11 mouse cellular contexts compared by ENCODE assay signal in genomic region chr16:97659225-97659658, GRCm38 (mm10). TPM values are rescaled to one million over a fixed set of nuclear protein-coding genes. Genes with fewer than 3 reads are reported as not detected.
DNase-seq lines count a peak whose midpoint lies in the region; ATAC-seq and TF ChIP-seq lines count a peak whose summit lies in the region.
"Had no signal": no experiment of that assay in that cellular context is flagged by ENCODE, and none has a peak within 500 bp of the region (broad histone marks: within the 10 kb centered on the region; RNA-seq: fewer than 3 reads in every experiment).

No protein-coding gene starts in this region.

- TF ChIP-seq EP300 in ES-Bruce4 (IDR thresholded peaks at IDR 0.05; ENCODE audit: insufficient read depth, low read depth, low read length), result peak; percentile 68

- no peak for TF ChIP-seq POLR2A in ES-Bruce4 (IDR thresholded peaks at IDR 0.05; ENCODE audit: insufficient read depth, low read length)

- in situ Hi-C loops in Patski (cut with MboI; ENCODE audit: low pct_unique_long_range_greater_than_20kb), result no loop called here

- peak; percentile 78 for ATAC-seq in Patski
- ATAC-seq in intestine, embryonic 16.5 days, result peak; percentile 98
- no peak for ATAC-seq in monocyte, adult 5-6 weeks (replicated peaks; ENCODE audit: insufficient number of reproducible peaks, low FRiP score, low TSS enrichment, poor library complexity, severe bottlenecking)

- H3K4me3 ChIP-seq in ES-Bruce4 (ENCODE audit: low read depth, low read length), result no peak overlapping the region
- H3K4me3 ChIP-seq in intestine, embryonic 16.5 days (ENCODE audit: low read length), result no peak overlapping the region
- H3K4me3 ChIP-seq: heart, embryonic 13.5 days; megakaryocyte, embryonic 14.5 days had no signal

- 11% methylated on average over 1 of the region's 1 CpGs for WGBS in intestine, embryonic 16.5 days

- TF ChIP-seq CTCF in ES-Bruce4 (IDR thresholded peaks at IDR 0.05; ENCODE audit: low read depth, low read length), result no peak
- no peak for TF ChIP-seq CTCF in Patski (IDR thresholded peaks at IDR 0.05)

- H3K27me3 ChIP-seq in ES-Bruce4 (ENCODE audit: control insufficient read depth, insufficient read depth, low read length, poor library complexity, severe bottlenecking) (no peaks in the 10 kb centered on the region), Patski (no peaks in the 10 kb centered on the region)
- H3K27me3 ChIP-seq in intestine, embryonic 16.5 days (replicated peaks; ENCODE audit: control insufficient read depth, insufficient read depth, low read length), result no peaks in the 10 kb centered on the region

- H3K4me1 ChIP-seq in ES-Bruce4 (ENCODE audit: control insufficient read depth, insufficient read depth, low read length), result peaks cover 2% of the 10 kb centered on the region
- H3K4me1 ChIP-seq in intestine, embryonic 16.5 days (ENCODE audit: control insufficient read depth, insufficient read depth, low read length), result 0 out of 2 replicates have a peak, but pooled peaks cover 10% of the 10 kb centered on the region
- H3K4me1 ChIP-seq: heart, embryonic 13.5 days; megakaryocyte, embryonic 14.5 days had no signal

- no peak overlapping the region for H3K4me2 ChIP-seq in intestine, embryonic 16.5 days (ENCODE audit: low read depth, low read length)
- H3K4me2 ChIP-seq: heart, embryonic 13.5 days had no signal

- no peak overlapping the region for H3K27ac ChIP-seq in ES-Bruce4 (ENCODE audit: insufficient read depth, low read length)
- H3K27ac ChIP-seq in intestine, embryonic 16.5 days (ENCODE audit: low read length), result peak overlapping the region; percentile 79
- H3K27ac ChIP-seq: heart, embryonic 13.5 days had no signal

- CTCF ChIA-PET in Patski (lab: Charles Lee), result interaction anchor here (0.5 kb wide), 1 partner anchor 9 kb away, joined by 3 read pairs; no protein-coding TSS in a partner anchor

- POLR2A ChIA-PET in Patski (lab: Charles Lee), result no interaction called here

- H3K9me3 ChIP-seq in ES-Bruce4 (replicated peaks; ENCODE audit: control insufficient read depth, insufficient read depth, low read length, poor library complexity, severe bottlenecking), result no peaks in the 10 kb centered on the region
- no peaks in the 10 kb centered on the region for H3K9me3 ChIP-seq in intestine, embryonic 16.5 days (ENCODE audit: control insufficient read depth, low read length)
- H3K9me3 ChIP-seq: heart, embryonic 13.5 days; megakaryocyte, embryonic 14.5 days had no signal

- no peaks in the 10 kb centered on the region for H3K36me3 ChIP-seq in ES-Bruce4 (ENCODE audit: control insufficient read depth, insufficient read depth, low read length, poor library complexity, severe bottlenecking)
- H3K36me3 ChIP-seq in intestine, embryonic 16.5 days (ENCODE audit: control insufficient read depth, insufficient read depth, low read length), result no peaks in the 10 kb centered on the region
- H3K36me3 ChIP-seq: heart, embryonic 13.5 days had no signal

- no peak overlapping the region for H3K9ac ChIP-seq in ES-Bruce4 (ENCODE audit: low read depth, poor library complexity, severe bottlenecking)
- H3K9ac ChIP-seq in intestine, embryonic 16.5 days (ENCODE audit: low read depth, low read length), result no peak overlapping the region
- H3K9ac ChIP-seq: heart, embryonic 13.5 days had no signal

- no peak for DNase-seq in Patski (ENCODE audit: low read depth, low spot score)
- DNase-seq in liver, result peak; percentile 12
- DNase-seq in adrenal gland, adult 18-20 months (ENCODE audit: low spot score in 2 of 2), result no peak
- DNase-seq in cerebellum, postnatal 25 days, result no peak
- DNase-seq in heart, postnatal 4 days, result no peak
- DNase-seq: retina, postnatal 1 day had no signal

RNA-seq across cellular contexts. Expression of gene Tmprss2, which starts 48.2 kb away (rescaled TPM):
- polyA plus RNA-seq in ES-Bruce4 (2011; ENCODE audit: insufficient read depth, insufficient read length, low read depth, missing spikeins), result 11.5 and 12.3 TPM in 2 replicates
- 0.12 TPM for polyA plus RNA-seq in Patski (2021)
- polyA plus RNA-seq in intestine, embryonic 16.5 days (2015; fragmentation: Nextera tagmentation; extraction: Ambion mirVana), result 26.3 and 33.1 TPM in 2 replicates
- total RNA-seq in monocyte, adult 5-6 weeks (2017), result not detected in 3 replicates
- not detected for total RNA-seq in adrenal gland, adult 18-20 months (2021)
- total RNA-seq in heart, postnatal 4 days (2021), result not detected
